Mouse (Mus musculus): Measurements from ENCODE around the gene Gucy1b1. TPM values are rescaled to one million over a fixed set of nuclear protein-coding genes. Genes with fewer than 3 reads are reported as not detected.

Gene Gucy1b1
- polyA plus RNA-seq, 1 experiment: 3.2 TPM

GRCm38 (mm10) chr3:82043676-82044075 is 30.8 kb downstream of the Gucy1b1 start:
- H3K9me3 ChIP-seq: no peaks in the 10 kb centered on the region
- H3K36me3 ChIP-seq (replicated peaks; ENCODE audit: low read length): peaks cover 78% of the 10 kb centered on the region
- no peak for TF ChIP-seq FLI1 (IDR thresholded peaks at IDR 0.05; ENCODE audit: low read length)
- no peak for TF ChIP-seq GATA1 (IDR thresholded peaks at IDR 0.05; ENCODE audit: borderline replicate concordance, low read length)
- no peak overlapping the region for H3K4me3 ChIP-seq (replicated peaks)
- H3K27me3 ChIP-seq (replicated peaks): no peaks in the 10 kb centered on the region
- H3K4me1 ChIP-seq: peaks cover 27% of the 10 kb centered on the region

- TF ChIP-seq FLI1 (IDR thresholded peaks at IDR 0.05; ENCODE audit: low read length) (no peak), GATA1 (IDR thresholded peaks at IDR 0.05; ENCODE audit: borderline replicate concordance, low read length) (no peak)
Measured at GRCm38 (mm10) chr3:82036262-82037044, 38.0 kb downstream of the Gucy1b1 start.

GRCm38 (mm10) chr3:82030008-82030748 is 44.3 kb downstream of the Gucy1b1 start:
- Histone ChIP-seq H3K9me3 (no peaks in the 10 kb centered on the region), H3K36me3 (replicated peaks; ENCODE audit: low read length) (peaks cover 36% of the 10 kb centered on the region), H3K27me3 (replicated peaks) (peaks cover 1% of the 10 kb centered on the region), H3K4me3 (replicated peaks) (no peak overlapping the region), H3K4me1 (peaks cover 14% of the 10 kb centered on the region)
- TF ChIP-seq GATA1 (IDR thresholded peaks at IDR 0.05; ENCODE audit: borderline replicate concordance, low read length) (no peak), FLI1 (IDR thresholded peaks at IDR 0.05; ENCODE audit: low read length) (no peak)

More at GRCm38 (mm10) chr3:82036262-82037044, 38.0 kb downstream of the Gucy1b1 start:
- Histone ChIP-seq H3K4me3 (replicated peaks) (no peak overlapping the region), H3K9me3 (no peaks in the 10 kb centered on the region), H3K4me1 (0 out of 2 replicates have a peak, but pooled peaks cover 3% of the 10 kb centered on the region), H3K27me3 (replicated peaks) (no peaks in the 10 kb centered on the region), H3K36me3 (replicated peaks; ENCODE audit: low read length) (peaks cover 90% of the 10 kb centered on the region)

- Histone ChIP-seq H3K27me3 (replicated peaks) (peaks cover 1% of the 10 kb centered on the region), H3K4me1 (peaks cover 14% of the 10 kb centered on the region)
- TF ChIP-seq FLI1 (IDR thresholded peaks at IDR 0.05; ENCODE audit: low read length) (no peak), GATA1 (IDR thresholded peaks at IDR 0.05; ENCODE audit: borderline replicate concordance, low read length) (no peak)
Measured at GRCm38 (mm10) chr3:82029229-82029628, 45.3 kb downstream of the Gucy1b1 start.

GRCm38 (mm10) chr3:82027286-82027685 is 47.2 kb downstream of the Gucy1b1 start:
- TF ChIP-seq FLI1 (IDR thresholded peaks at IDR 0.05; ENCODE audit: low read length): no peak
- Histone ChIP-seq H3K36me3 (replicated peaks; ENCODE audit: low read length) (peaks cover 9% of the 10 kb centered on the region), H3K9me3 (no peaks in the 10 kb centered on the region), H3K4me3 (replicated peaks) (no peak overlapping the region), H3K27me3 (replicated peaks) (peaks cover 1% of the 10 kb centered on the region), H3K4me1 (peaks cover 14% of the 10 kb centered on the region)

More at GRCm38 (mm10) chr3:82029229-82029628, 45.3 kb downstream of the Gucy1b1 start:
- Histone ChIP-seq H3K9me3 (no peaks in the 10 kb centered on the region), H3K4me3 (replicated peaks) (no peak overlapping the region), H3K36me3 (replicated peaks; ENCODE audit: low read length) (peaks cover 27% of the 10 kb centered on the region)

GRCm38 (mm10) chr3:82023065-82023464 is 51.4 kb downstream of the Gucy1b1 start:
- TF ChIP-seq GATA1 (IDR thresholded peaks at IDR 0.05; ENCODE audit: borderline replicate concordance, low read length) (no peak), FLI1 (IDR thresholded peaks at IDR 0.05; ENCODE audit: low read length) (no peak)
- no peaks in the 10 kb centered on the region for H3K9me3 ChIP-seq
- no peaks in the 10 kb centered on the region for H3K4me1 ChIP-seq
- no peak overlapping the region for H3K4me3 ChIP-seq (replicated peaks)
- H3K36me3 ChIP-seq (replicated peaks; ENCODE audit: low read length): no peaks in the 10 kb centered on the region
- H3K27me3 ChIP-seq (replicated peaks): peaks cover 1% of the 10 kb centered on the region

- Histone ChIP-seq H3K4me1 (no peaks in the 10 kb centered on the region), H3K4me3 (replicated peaks) (no peak overlapping the region), H3K27me3 (replicated peaks) (peaks cover 1% of the 10 kb centered on the region), H3K36me3 (replicated peaks; ENCODE audit: low read length) (no peaks in the 10 kb centered on the region), H3K9me3 (no peaks in the 10 kb centered on the region)
- TF ChIP-seq FLI1 (IDR thresholded peaks at IDR 0.05; ENCODE audit: low read length) (no peak), GATA1 (IDR thresholded peaks at IDR 0.05; ENCODE audit: borderline replicate concordance, low read length) (no peak)
Measured at GRCm38 (mm10) chr3:82022421-82022920, 52.0 kb downstream of the Gucy1b1 start.

GRCm38 (mm10) chr3:82014148-82014703 is 60.3 kb downstream of the Gucy1b1 start:
- Histone ChIP-seq H3K4me3 (replicated peaks) (no peak overlapping the region), H3K4me1 (no peaks in the 10 kb centered on the region), H3K9me3 (no peaks in the 10 kb centered on the region), H3K27me3 (replicated peaks) (peaks cover 4% of the 10 kb centered on the region), H3K36me3 (replicated peaks; ENCODE audit: low read length) (no peaks in the 10 kb centered on the region)
- TF ChIP-seq FLI1 (IDR thresholded peaks at IDR 0.05; ENCODE audit: low read length): no peak
- no peak for TF ChIP-seq GATA1 (IDR thresholded peaks at IDR 0.05; ENCODE audit: borderline replicate concordance, low read length)

- Histone ChIP-seq H3K4me3 (replicated peaks) (no peak overlapping the region), H3K9me3 (no peaks in the 10 kb centered on the region), H3K4me1 (no peaks in the 10 kb centered on the region), H3K27me3 (replicated peaks) (peaks cover 5% of the 10 kb centered on the region), H3K36me3 (replicated peaks; ENCODE audit: low read length) (no peaks in the 10 kb centered on the region)
- no peak for TF ChIP-seq FLI1 (IDR thresholded peaks at IDR 0.05; ENCODE audit: low read length)
- no peak for TF ChIP-seq GATA1 (IDR thresholded peaks at IDR 0.05; ENCODE audit: borderline replicate concordance, low read length)
Measured at GRCm38 (mm10) chr3:82007002-82007401, 67.5 kb downstream of the Gucy1b1 start.
